Mouse (Mus musculus): ENCODE measurements around the gene Gm21294. TPM values are rescaled to one million over a fixed set of nuclear protein-coding genes. Genes with fewer than 3 reads are reported as not detected.

Gm21294 gene
- not detected for polyA plus RNA-seq (2014; fragmentation: Illumina TruSeq; extraction: RNeasy Lipid Tissue Mini Kit (QIAGEN cat#74804); ENCODE audit: insufficient read depth, low read depth, low replicate concordance)

DNA sequence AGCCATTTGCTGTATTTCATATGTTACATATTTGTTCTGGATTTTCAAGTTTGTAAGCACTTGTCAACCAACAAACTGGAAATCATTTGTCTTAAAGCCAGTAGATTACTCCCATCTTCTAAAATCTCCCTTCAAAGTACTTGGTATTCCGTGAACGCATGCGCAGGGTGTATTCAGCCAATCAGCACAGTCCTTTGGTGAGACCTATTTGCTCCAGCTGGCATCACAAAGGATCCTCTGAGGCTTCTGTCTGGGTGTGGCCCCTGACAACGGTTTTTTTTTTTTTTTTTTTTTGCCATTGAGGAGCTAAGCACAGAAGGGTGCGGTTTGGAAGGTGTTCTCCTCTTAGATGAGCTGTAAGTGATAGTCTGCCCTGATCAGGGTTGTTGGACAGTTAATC is at the start of gene Gm21294:
Gm21294 (plus strand) TSS at position 301 of the 400 bp plus-strand sequence.

